Mouse (Mus musculus) adrenal gland (tissue): ENCODE data around the gene Celf5.
"Not testable (repeated sequence)": the region's sequence is repeated elsewhere in the genome, so short reads cannot be mapped to it uniquely, and the experiment has no call there.

Source experiments
- intact Hi-C: fragments of 180-260 bp; cut with DNase I; formaldehyde crosslinking; loops from one replicate; pipeline ENCODE4 v1.15.1; 2025

The Celf5 gene

GRCm38 (mm10) chr10:81455181-81455895 is 27.2 kb downstream of the Celf5 start, which contains the start of gene Nfic:
Gene Nfic, minus strand, starts transcription at chr10:81455635.
- intact Hi-C loops, result loop anchor here (10.0 kb wide), 1 partner anchor 241 kb away; no protein-coding TSS in a partner anchor

- intact Hi-C loops, result loop anchor here (5.0 to 10.0 kb wide), 2 partner anchors 167 to 239 kb away; no protein-coding TSS in a partner anchor
Observed at GRCm38 (mm10) chr10:81454106-81454505, 28.4 kb downstream of the Celf5 start.

- intact Hi-C loops, result loop anchor here (5.0 to 10.0 kb wide), 2 partner anchors 166 to 238 kb away; no protein-coding TSS in a partner anchor
Observed at GRCm38 (mm10) chr10:81452947-81453288, 29.6 kb downstream of the Celf5 start.

- intact Hi-C loops, result loop anchor here (5.0 to 10.0 kb wide), 2 partner anchors 165 to 238 kb away; no protein-coding TSS in a partner anchor
Observed at GRCm38 (mm10) chr10:81452237-81452946, 30.1 kb downstream of the Celf5 start.

GRCm38 (mm10) chr10:81451365-81451745 is 31.2 kb downstream of the Celf5 start:
- intact Hi-C loops, result loop anchor here (2.0 to 10.0 kb wide), 3 partner anchors 57 to 237 kb away; no protein-coding TSS in a partner anchor

- intact Hi-C loops, result loop anchor here (2.0 to 10.0 kb wide), 3 partner anchors 56 to 236 kb away; no protein-coding TSS in a partner anchor
Observed at GRCm38 (mm10) chr10:81450641-81451364, 31.7 kb downstream of the Celf5 start.

- intact Hi-C loops, result loop anchor here (2.0 to 10.0 kb wide), 3 partner anchors 55 to 235 kb away; no protein-coding TSS in a partner anchor
Observed at GRCm38 (mm10) chr10:81450140-81450539, 32.4 kb downstream of the Celf5 start.

- intact Hi-C loops, result not testable (repeated sequence)
Observed at GRCm38 (mm10) chr10:81445516-81445915, 37.0 kb downstream of the Celf5 start.

GRCm38 (mm10) chr10:81441019-81441418 is 41.5 kb downstream of the Celf5 start:
- intact Hi-C loops, result no loop called here

- intact Hi-C loops, result no loop called here
Observed at GRCm38 (mm10) chr10:81435436-81435835, 47.1 kb downstream of the Celf5 start.

- intact Hi-C loops, result no loop called here
Observed at GRCm38 (mm10) chr10:81434361-81435263, 47.9 kb downstream of the Celf5 start.

- intact Hi-C loops, result no loop called here
Observed at GRCm38 (mm10) chr10:81433541-81434289, 48.8 kb downstream of the Celf5 start.

- intact Hi-C loops, result no loop called here
Observed at GRCm38 (mm10) chr10:81432868-81433262, 49.6 kb downstream of the Celf5 start.

GRCm38 (mm10) chr10:81432169-81432867 is 50.2 kb downstream of the Celf5 start:
- intact Hi-C loops, result no loop called here

GRCm38 (mm10) chr10:81431526-81432168 is 50.9 kb downstream of the Celf5 start:
- intact Hi-C loops, result no loop called here

- intact Hi-C loops, result no loop called here
Observed at GRCm38 (mm10) chr10:81430831-81431525, 51.5 kb downstream of the Celf5 start.

- intact Hi-C loops, result no loop called here
Observed at GRCm38 (mm10) chr10:81430141-81430830, 52.2 kb downstream of the Celf5 start.
